Mouse (Mus musculus): ENCODE measurements at regions not wholly inside any gene's neighbourhood (a gene's known extent, or its start where the extent isn't known, plus 50 kb on each side); places are given as distances from the start of the nearest gene placed in this dataset.

DNA sequence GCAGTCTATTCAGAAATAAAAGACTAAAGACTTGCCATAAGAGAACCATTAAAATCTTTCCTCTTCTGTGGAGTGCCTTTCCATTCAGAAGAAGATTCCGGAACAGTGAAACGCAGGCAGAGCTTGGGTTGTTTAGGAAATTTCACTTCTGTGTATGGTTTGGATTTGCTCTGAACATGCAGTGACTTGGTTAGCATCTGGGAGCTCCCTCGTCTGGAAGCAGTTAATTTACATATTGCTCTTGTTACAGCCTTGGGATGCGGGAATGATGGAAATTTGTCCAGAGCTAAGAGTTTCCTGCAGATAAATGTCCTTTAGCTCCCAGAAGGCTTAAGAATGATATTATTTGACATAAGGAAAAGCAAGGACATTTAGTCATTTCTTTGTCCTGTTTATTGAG, 56.4 kb upstream of the Itga6 start:
- no peak for TF ChIP-seq POLR2A (IDR thresholded peaks at IDR 0.05; ENCODE audit: extremely low read depth, insufficient read depth, low read length)
- no peak for TF ChIP-seq CTCF (IDR thresholded peaks at IDR 0.05; ENCODE audit: extremely low read depth, insufficient read depth, low read length)

Measured in cortical plate, adult 2 months (tissue).